Mouse (Mus musculus): ENCODE results near the gene Lrch3. TPM values are rescaled to one million over a fixed set of nuclear protein-coding genes. Genes with fewer than 3 reads are reported as not detected.

Gene Lrch3
- total and polyA plus RNA-seq, 2 experiments from 2014 or later, result 11.2 to 22.8 TPM

- no peak overlapping the region for H3K9ac ChIP-seq (replicated peaks; ENCODE audit: low read depth, low read length)
- H3K4me2 ChIP-seq (ENCODE audit: low read depth, low read length), result no peak overlapping the region
- no peaks in the 10 kb centered on the region for H3K9me3 ChIP-seq (replicated peaks; ENCODE audit: control insufficient read depth, low read length)
- DNase-seq (ENCODE audit: low spot score) (no peak), ATAC-seq (ENCODE audit: insufficient read depth, low read depth) (no peak)
- TF ChIP-seq CTCF (IDR thresholded peaks at IDR 0.05; ENCODE audit: low read depth) (no peak), EP300 (IDR thresholded peaks at IDR 0.05; ENCODE audit: low read depth) (no peak)
- H3K27ac ChIP-seq (ENCODE audit: low read depth), result no peak overlapping the region
- no peak overlapping the region for H3K4me3 ChIP-seq (ENCODE audit: low read depth, low read length)
- peaks cover 65% of the 10 kb centered on the region for H3K36me3 ChIP-seq (replicated peaks; ENCODE audit: control insufficient read depth, insufficient read depth, low read length)
- WGBS, result 89% methylated on average over 5 of the region's 5 CpGs
- H3K4me1 ChIP-seq (ENCODE audit: control insufficient read depth, insufficient read depth), result 0 out of 2 replicates have a peak, but pooled peaks cover 6% of the 10 kb centered on the region
- H3K27me3 ChIP-seq (ENCODE audit: control insufficient read depth, insufficient read depth, low read length), result no peaks in the 10 kb centered on the region
Observed at GRCm38 (mm10) chr16:33013801-33014200, 99.9 kb downstream of the Lrch3 start.

- Histone ChIP-seq H3K9ac (replicated peaks; ENCODE audit: low read depth, low read length) (no peak overlapping the region), H3K27ac (ENCODE audit: low read depth) (no peak overlapping the region), H3K4me3 (ENCODE audit: low read depth, low read length) (no peak overlapping the region), H3K27me3 (ENCODE audit: control insufficient read depth, insufficient read depth, low read length) (no peaks in the 10 kb centered on the region), H3K36me3 (replicated peaks; ENCODE audit: control insufficient read depth, insufficient read depth, low read length) (peaks cover 54% of the 10 kb centered on the region), H3K4me2 (ENCODE audit: low read depth, low read length) (no peak overlapping the region), H3K4me1 (ENCODE audit: control insufficient read depth, insufficient read depth) (0 out of 2 replicates have a peak, but pooled peaks cover 6% of the 10 kb centered on the region), H3K9me3 (replicated peaks; ENCODE audit: control insufficient read depth, low read length) (no peaks in the 10 kb centered on the region)
- 66% methylated on average over 1 of the region's 1 CpGs for WGBS
- TF ChIP-seq CTCF (IDR thresholded peaks at IDR 0.05; ENCODE audit: low read depth) (no peak), EP300 (IDR thresholded peaks at IDR 0.05; ENCODE audit: low read depth) (no peak)
- DNase-seq (ENCODE audit: low spot score), result no peak
- ATAC-seq (ENCODE audit: insufficient read depth, low read depth), result no peak
Observed at GRCm38 (mm10) chr16:33014921-33015320, 101.0 kb downstream of the Lrch3 start.

- WGBS, result 92% methylated on average over 3 of the region's 3 CpGs
- no peak overlapping the region for H3K27ac ChIP-seq (ENCODE audit: low read depth)
- H3K27me3 ChIP-seq (ENCODE audit: control insufficient read depth, insufficient read depth, low read length), result no peaks in the 10 kb centered on the region
- peaks cover 49% of the 10 kb centered on the region for H3K36me3 ChIP-seq (replicated peaks; ENCODE audit: control insufficient read depth, insufficient read depth, low read length)
- ATAC-seq (ENCODE audit: insufficient read depth, low read depth), result no peak
- H3K4me3 ChIP-seq (ENCODE audit: low read depth, low read length), result no peak overlapping the region
- H3K9me3 ChIP-seq (replicated peaks; ENCODE audit: control insufficient read depth, low read length), result no peaks in the 10 kb centered on the region
- H3K4me1 ChIP-seq (ENCODE audit: control insufficient read depth, insufficient read depth), result 0 out of 2 replicates have a peak, but pooled peaks cover 6% of the 10 kb centered on the region
- no peak for DNase-seq (ENCODE audit: low spot score)
- H3K4me2 ChIP-seq (ENCODE audit: low read depth, low read length), result no peak overlapping the region
- TF ChIP-seq EP300 (IDR thresholded peaks at IDR 0.05; ENCODE audit: low read depth) (no peak), CTCF (IDR thresholded peaks at IDR 0.05; ENCODE audit: low read depth) (no peak)
- H3K9ac ChIP-seq (replicated peaks; ENCODE audit: low read depth, low read length), result no peak overlapping the region
Observed at GRCm38 (mm10) chr16:33015396-33015907, 101.6 kb downstream of the Lrch3 start.

GRCm38 (mm10) chr16:33015986-33016385 lies 102.1 kb downstream of the Lrch3 start:
- Histone ChIP-seq H3K27ac (ENCODE audit: low read depth) (no peak overlapping the region), H3K9me3 (replicated peaks; ENCODE audit: control insufficient read depth, low read length) (no peaks in the 10 kb centered on the region), H3K4me3 (ENCODE audit: low read depth, low read length) (no peak overlapping the region), H3K27me3 (ENCODE audit: control insufficient read depth, insufficient read depth, low read length) (no peaks in the 10 kb centered on the region), H3K36me3 (replicated peaks; ENCODE audit: control insufficient read depth, insufficient read depth, low read length) (peaks cover 43% of the 10 kb centered on the region), H3K4me1 (ENCODE audit: control insufficient read depth, insufficient read depth) (0 out of 2 replicates have a peak, but pooled peaks cover 6% of the 10 kb centered on the region), H3K4me2 (ENCODE audit: low read depth, low read length) (no peak overlapping the region), H3K9ac (replicated peaks; ENCODE audit: low read depth, low read length) (no peak overlapping the region)
- DNase-seq (ENCODE audit: low spot score), result no peak
- WGBS, result 66% methylated on average over 2 of the region's 2 CpGs
- no peak for ATAC-seq (ENCODE audit: insufficient read depth, low read depth)
- TF ChIP-seq EP300 (IDR thresholded peaks at IDR 0.05; ENCODE audit: low read depth) (no peak), CTCF (IDR thresholded peaks at IDR 0.05; ENCODE audit: low read depth) (no peak)

GRCm38 (mm10) chr16:33017677-33018349 lies 103.9 kb downstream of the Lrch3 start:
- H3K4me3 ChIP-seq (ENCODE audit: low read depth, low read length), result no peak overlapping the region
- peaks cover 31% of the 10 kb centered on the region for H3K36me3 ChIP-seq (replicated peaks; ENCODE audit: control insufficient read depth, insufficient read depth, low read length)
- 0 out of 2 replicates have a peak, but pooled peaks cover 6% of the 10 kb centered on the region for H3K4me1 ChIP-seq (ENCODE audit: control insufficient read depth, insufficient read depth)
- DNase-seq (ENCODE audit: low spot score), result no peak
- H3K27ac ChIP-seq (ENCODE audit: low read depth), result no peak overlapping the region
- H3K9me3 ChIP-seq (replicated peaks; ENCODE audit: control insufficient read depth, low read length), result no peaks in the 10 kb centered on the region
- H3K4me2 ChIP-seq (ENCODE audit: low read depth, low read length), result no peak overlapping the region
- no peak overlapping the region for H3K9ac ChIP-seq (replicated peaks; ENCODE audit: low read depth, low read length)
- 87% methylated on average over 5 of the region's 5 CpGs for whole genome bisulfite sequencing
- H3K27me3 ChIP-seq (ENCODE audit: control insufficient read depth, insufficient read depth, low read length), result no peaks in the 10 kb centered on the region
- TF ChIP-seq EP300 (IDR thresholded peaks at IDR 0.05; ENCODE audit: low read depth) (no peak), CTCF (IDR thresholded peaks at IDR 0.05; ENCODE audit: low read depth) (no peak)
- no peak for ATAC-seq (ENCODE audit: insufficient read depth, low read depth)

Data from heart, postnatal 0 days (tissue).